Mouse (Mus musculus) telencephalon, adult 2 months (tissue): ENCODE measurements around the gene Irf8.

Source experiments
- DNase-seq: peaks from one replicate; pipeline ENCODE4 v3.0.0-alpha.2; 2011; ENCODE audit warnings: low read depth, low spot score

The Irf8 gene

GRCm38 (mm10) chr8:120751226-120752081 is 15.3 kb downstream of the Irf8 start:
- DNase-seq, result no peak

GRCm38 (mm10) chr8:120752082-120752452 is 15.9 kb downstream of the Irf8 start:
- DNase-seq, result no peak

DNA sequence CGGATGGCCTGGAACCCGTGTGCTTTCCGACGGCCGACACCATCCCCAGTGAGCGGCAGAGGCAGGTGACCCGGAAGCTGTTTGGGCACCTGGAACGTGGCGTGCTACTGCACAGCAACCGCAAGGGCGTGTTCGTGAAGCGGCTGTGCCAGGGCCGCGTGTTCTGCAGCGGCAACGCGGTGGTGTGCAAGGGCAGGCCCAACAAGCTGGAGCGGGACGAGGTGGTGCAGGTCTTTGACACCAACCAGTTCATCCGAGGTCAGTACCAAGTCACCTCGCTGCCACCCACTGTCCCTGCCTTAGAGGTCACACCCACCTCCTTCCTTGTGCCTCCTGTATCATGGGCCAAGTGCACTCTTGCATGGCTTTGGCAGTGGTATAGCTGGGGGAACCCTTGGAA is 17.3 kb downstream of the Irf8 start:
- DNase-seq, result no peak

GRCm38 (mm10) chr8:120755306-120756297 is 19.4 kb downstream of the Irf8 start:
- DNase-seq, result no peak

- no peak for DNase-seq
Measured at GRCm38 (mm10) chr8:120758005-120758404, 21.8 kb downstream of the Irf8 start.

GRCm38 (mm10) chr8:120759847-120760246 is 23.7 kb downstream of the Irf8 start:
- DNase-seq, result no peak

DNA sequence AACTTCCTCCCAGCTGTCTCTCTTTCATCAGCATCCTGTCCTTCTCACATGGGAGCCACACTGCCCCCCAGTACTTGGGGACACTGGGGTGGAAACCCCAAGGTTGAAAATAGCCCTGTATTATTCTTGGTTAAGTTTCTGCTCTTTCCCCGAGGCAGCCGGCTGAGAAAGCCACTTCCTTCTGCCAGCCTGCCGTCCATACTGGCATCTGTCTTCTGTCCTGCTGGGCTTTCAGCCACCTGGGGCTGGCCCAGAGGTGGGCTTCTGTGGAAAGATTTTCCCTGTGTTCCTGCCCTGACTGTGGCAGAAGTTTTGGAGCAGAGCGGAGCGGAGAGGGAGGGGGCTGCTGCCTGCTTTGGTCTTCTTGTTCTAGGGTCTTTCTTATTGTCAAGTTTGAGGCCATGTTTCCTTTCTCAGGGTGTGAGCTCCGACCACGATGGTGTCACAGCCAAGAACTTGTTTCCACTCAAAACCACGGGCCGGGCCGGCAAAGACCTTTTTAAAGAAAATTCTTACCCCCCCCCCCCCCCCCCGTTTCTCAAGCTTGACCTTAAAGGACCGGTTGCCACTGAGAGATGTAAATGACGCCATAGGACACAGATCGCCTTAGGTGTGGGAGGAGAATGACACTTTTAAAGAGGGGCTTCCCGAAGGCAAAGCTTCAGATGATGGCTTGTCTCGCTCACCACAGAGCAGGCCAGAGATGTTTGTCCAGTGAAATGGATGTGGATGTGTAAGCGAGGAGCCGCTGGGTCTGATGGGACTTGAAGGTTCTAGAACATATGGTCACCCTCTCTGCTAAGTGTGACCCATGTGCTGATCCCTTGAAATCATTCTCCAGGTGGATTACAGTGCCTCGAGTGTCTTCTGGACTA is 24.4 kb downstream of the Irf8 start:
- DNase-seq, result no peak

GRCm38 (mm10) chr8:120763267-120763666 is 27.1 kb downstream of the Irf8 start:
- peak; percentile 45 for DNase-seq

GRCm38 (mm10) chr8:120764638-120765037 is 28.5 kb downstream of the Irf8 start:
- no peak for DNase-seq

DNA sequence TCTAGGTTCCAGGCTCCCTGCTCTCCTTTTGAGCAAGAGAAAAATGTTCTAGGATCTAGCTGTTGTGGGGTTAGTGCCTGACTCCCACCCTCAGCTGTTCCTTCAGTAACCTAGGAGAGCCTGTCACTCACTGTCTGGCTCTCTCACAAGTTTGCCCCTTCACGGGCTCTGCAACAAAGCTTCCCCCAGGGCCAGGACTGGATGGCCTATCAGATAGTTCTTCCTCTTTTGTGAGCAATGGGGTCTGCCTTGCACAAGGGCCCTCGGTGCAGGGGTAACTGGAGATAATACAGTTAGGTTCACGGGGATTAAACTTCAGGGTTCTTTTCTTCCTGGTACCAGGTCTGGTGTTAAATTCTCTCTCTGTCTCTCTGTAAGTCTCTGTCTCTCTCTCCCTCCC is 30.5 kb downstream of the Irf8 start:
- no peak for DNase-seq

DNA sequence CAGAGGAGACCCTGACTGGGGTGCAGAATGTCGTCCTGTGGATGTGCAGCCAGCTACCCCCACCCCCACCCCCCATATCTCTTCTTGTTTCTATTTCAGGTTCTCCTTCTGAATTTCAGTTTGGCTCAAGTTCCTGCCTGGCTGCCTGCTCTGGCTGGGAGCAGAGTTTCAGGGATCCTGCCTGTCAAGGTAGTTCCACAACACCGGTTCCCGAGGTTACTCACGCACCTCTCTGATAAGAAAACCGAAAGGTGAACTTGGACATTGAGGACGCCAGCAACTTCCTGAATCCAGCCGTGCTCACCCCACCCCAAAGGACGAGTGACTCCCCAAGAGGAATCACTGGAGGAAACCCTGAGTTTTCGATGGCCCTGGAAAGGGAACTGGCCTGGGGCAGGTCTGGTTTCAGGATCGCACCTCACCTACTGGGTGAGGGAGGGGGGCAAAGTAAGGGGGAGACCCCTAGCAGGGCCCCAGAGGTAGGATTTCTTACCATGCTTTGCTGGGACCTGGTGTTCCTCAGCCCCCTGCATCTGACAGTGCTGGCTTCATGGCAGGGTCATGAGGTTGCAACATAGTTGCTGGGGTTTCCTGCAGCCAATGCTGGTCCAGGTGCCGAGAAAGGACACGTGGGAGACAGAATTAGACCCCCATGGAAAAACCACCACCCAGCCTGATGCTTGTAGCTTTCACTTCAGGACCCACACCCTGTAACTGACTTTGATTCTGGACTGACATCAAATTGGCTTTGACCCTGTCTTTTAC is 32.5 kb downstream of the Irf8 start:
- no peak for DNase-seq

- no peak for DNase-seq
Measured at GRCm38 (mm10) chr8:120777184-120777583, 41.0 kb downstream of the Irf8 start.

DNA sequence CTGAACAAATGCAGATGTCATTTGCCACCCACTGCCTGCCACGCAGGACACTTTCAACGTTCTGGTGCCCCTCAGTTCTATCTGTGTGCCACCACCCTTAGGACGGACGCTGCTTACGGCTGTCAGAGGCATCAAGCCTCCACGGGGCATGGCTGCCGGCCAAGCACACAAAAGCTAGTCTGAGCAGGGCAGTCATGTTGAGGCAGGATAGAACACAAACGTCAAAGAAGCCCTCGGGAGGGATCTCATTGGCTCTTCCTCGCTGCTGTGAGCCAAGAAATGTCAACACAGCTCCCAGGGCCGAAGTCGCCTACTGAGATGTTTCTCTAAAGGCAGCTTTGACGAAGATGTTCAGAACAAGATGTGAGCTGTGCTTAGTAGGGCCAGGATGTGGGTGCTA is 41.6 kb downstream of the Irf8 start:
- DNase-seq, result no peak

- DNase-seq, result no peak
Measured at GRCm38 (mm10) chr8:120779106-120779505, 42.9 kb downstream of the Irf8 start.

- no peak for DNase-seq
Measured at GRCm38 (mm10) chr8:120783781-120784180, 47.6 kb downstream of the Irf8 start.

DNA sequence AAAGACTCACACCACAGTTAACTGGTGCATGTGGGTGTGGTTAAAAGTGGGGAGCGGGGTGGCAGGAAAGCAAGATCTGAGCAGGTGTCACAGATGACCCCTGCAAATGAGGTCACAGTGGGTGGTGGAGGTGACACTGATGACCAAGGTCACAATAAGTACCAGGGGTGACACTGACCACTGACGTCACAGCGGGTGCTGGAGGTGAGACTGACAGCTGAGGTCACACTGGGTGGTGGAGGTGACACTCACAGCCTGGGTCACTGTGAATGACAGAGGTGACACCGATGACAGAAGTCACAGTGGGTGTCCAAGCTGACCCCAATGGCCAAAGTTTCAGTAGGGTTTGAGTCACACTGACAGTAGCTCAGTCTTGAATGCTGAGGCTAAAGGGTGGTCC is 50.6 kb downstream of the Irf8 start:
- DNase-seq, result no peak

- DNase-seq, result no peak
Measured at GRCm38 (mm10) chr8:120787631-120788030, 51.5 kb downstream of the Irf8 start.

DNA sequence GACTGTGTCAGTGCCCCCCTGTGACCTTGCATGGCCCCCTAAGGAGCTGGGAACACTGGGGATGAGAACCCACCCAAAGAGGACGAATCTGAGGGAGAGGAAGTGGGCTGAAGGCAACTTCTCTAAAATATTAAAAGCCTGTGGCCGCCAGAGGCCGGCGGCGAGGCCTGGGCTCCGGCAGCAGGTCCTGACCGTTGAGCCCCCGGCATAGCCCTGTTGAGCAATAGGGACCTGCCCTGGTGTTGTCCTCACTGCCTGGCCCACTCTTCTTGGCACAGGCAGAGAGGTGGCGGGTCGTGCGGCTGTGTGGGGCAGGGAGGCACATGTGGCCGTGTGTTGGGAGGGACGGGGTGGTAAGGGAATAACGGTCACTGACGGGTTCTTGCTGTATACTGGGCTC is 56.6 kb downstream of the Irf8 start:
- DNase-seq, result no peak

DNA sequence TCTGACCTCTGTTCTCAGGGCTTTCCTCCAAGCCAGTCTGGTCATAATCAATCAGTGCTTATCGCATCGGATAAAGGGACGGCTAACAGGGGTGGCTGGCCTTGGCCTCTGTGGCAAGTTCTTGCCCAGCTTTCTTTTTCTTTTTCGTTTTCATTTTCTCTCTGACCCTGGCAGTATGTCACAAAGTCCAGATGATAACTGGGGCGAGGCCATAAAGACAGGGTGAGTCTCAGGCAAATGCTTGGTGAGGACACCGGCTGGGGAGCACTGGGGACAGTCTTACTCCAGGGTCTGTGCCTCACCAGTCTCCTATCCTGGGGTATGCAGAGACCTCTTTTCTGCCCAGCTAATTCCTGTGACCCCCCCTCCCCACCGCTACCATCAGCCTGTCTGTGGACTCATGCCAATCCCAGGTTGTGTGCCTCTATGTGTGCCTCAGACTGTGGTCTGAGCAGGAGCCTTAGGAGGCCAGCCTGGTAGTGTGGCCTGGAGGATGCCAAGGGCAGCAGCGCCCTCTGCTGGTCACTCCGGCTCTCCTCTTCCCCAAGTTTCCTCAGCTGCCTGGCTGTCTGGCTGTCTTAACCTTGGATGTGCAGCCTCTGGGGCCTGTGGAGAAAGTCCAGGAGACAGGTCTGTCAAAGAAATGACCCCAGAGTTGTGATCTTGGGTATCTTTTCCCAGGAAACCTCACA is 59.9 kb downstream of the Irf8 start:
- DNase-seq, result peak; percentile 26
